Mouse (Mus musculus): ENCODE results near the gene Vmn2r84. TPM values are rescaled to one million over a fixed set of nuclear protein-coding genes. Genes with fewer than 3 reads are reported as not detected.
"Not testable (repeated sequence)": the region's sequence is repeated elsewhere in the genome, so short reads cannot be mapped to it uniquely, and the experiment has no call there.

Vmn2r84 gene
- polyA plus RNA-seq, 1 experiment from 2014 or later = 0.03 TPM

DNA sequence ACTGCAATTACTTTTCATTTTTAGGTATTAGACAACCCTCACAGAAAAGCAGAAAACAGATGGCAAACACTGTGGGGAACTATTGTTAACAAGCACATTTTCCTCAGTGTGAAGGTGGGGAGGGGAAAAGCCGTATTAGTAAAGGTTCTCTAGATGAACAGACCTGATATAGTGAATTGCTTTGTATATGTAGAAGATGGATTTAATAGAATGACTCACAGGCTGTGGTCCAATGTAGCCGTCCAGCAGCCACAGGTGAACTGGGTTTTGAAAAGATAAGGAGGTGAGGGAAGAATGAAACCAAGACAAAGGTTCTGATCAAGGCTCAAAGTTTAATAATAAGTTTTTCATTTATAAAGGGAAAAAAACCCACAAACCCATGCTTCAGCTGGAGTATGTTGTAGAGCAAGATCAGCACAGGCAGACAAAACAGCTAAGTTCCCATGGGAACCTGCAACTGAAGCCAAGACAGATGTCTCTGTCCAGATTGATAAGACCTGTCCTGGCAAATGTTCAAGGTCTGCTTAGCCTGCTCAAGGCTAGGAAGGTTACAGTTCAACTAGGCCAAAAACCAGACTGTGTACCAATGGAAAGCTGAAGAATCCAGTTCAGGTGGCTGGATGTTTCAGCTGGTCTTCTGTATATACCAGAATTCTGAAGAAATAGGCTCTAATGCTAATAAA lies 21.5 kb downstream of the Vmn2r84 start:
- Histone ChIP-seq H3K9ac (ENCODE audit: low read depth, low read length) (no peak overlapping the region), H3K36me3 (ENCODE audit: control insufficient read depth, insufficient read depth, low read length) (no peaks in the 10 kb centered on the region), H3K27ac (ENCODE audit: low read depth, low read length) (no peak overlapping the region), H3K9me3 (ENCODE audit: control insufficient read depth, low read length) (no peaks in the 10 kb centered on the region), H3K27me3 (replicated peaks; ENCODE audit: control insufficient read depth, insufficient read depth, low read length) (no peaks in the 10 kb centered on the region), H3K4me3 (ENCODE audit: low read length) (no peak overlapping the region), H3K4me2 (ENCODE audit: low read length) (no peak overlapping the region), H3K4me1 (ENCODE audit: control insufficient read depth, insufficient read depth, low read depth, low read length) (no peaks in the 10 kb centered on the region)
- WGBS = 86% methylated on average over 2 of the region's 2 CpGs
- no peak for ATAC-seq

GRCm38 (mm10) chr10:130371644-130372043 lies 22.5 kb downstream of the Vmn2r84 start:
- Histone ChIP-seq H3K27ac (ENCODE audit: low read depth, low read length) (no peak overlapping the region), H3K4me1 (ENCODE audit: control insufficient read depth, insufficient read depth, low read depth, low read length) (no peaks in the 10 kb centered on the region), H3K36me3 (ENCODE audit: control insufficient read depth, insufficient read depth, low read length) (no peaks in the 10 kb centered on the region), H3K4me3 (ENCODE audit: low read length) (no peak overlapping the region), H3K9ac (ENCODE audit: low read depth, low read length) (no peak overlapping the region), H3K9me3 (ENCODE audit: control insufficient read depth, low read length) (no peaks in the 10 kb centered on the region), H3K27me3 (replicated peaks; ENCODE audit: control insufficient read depth, insufficient read depth, low read length) (no peaks in the 10 kb centered on the region), H3K4me2 (ENCODE audit: low read length) (no peak overlapping the region)
- no peak for ATAC-seq
- 41% methylated on average over 1 of the region's 1 CpGs for WGBS

- Histone ChIP-seq H3K4me2 (ENCODE audit: low read length) (no peak overlapping the region), H3K27ac (ENCODE audit: low read depth, low read length) (no peak overlapping the region), H3K4me1 (ENCODE audit: control insufficient read depth, insufficient read depth, low read depth, low read length) (no peaks in the 10 kb centered on the region), H3K27me3 (replicated peaks; ENCODE audit: control insufficient read depth, insufficient read depth, low read length) (no peaks in the 10 kb centered on the region), H3K9ac (ENCODE audit: low read depth, low read length) (no peak overlapping the region), H3K36me3 (ENCODE audit: control insufficient read depth, insufficient read depth, low read length) (no peaks in the 10 kb centered on the region), H3K4me3 (ENCODE audit: low read length) (no peak overlapping the region), H3K9me3 (ENCODE audit: control insufficient read depth, low read length) (no peaks in the 10 kb centered on the region)
- ATAC-seq = no peak
- 88% methylated on average over 2 of the region's 2 CpGs for WGBS
Measured at GRCm38 (mm10) chr10:130370005-130370682, 24.0 kb downstream of the Vmn2r84 start.

- ATAC-seq = no peak
- Histone ChIP-seq H3K9me3 (ENCODE audit: control insufficient read depth, low read length) (no peaks in the 10 kb centered on the region), H3K4me2 (ENCODE audit: low read length) (no peak overlapping the region), H3K4me1 (ENCODE audit: control insufficient read depth, insufficient read depth, low read depth, low read length) (no peaks in the 10 kb centered on the region), H3K27me3 (replicated peaks; ENCODE audit: control insufficient read depth, insufficient read depth, low read length) (no peaks in the 10 kb centered on the region), H3K4me3 (ENCODE audit: low read length) (no peak overlapping the region), H3K36me3 (ENCODE audit: control insufficient read depth, insufficient read depth, low read length) (no peaks in the 10 kb centered on the region), H3K27ac (ENCODE audit: low read depth, low read length) (no peak overlapping the region), H3K9ac (ENCODE audit: low read depth, low read length) (no peak overlapping the region)
Measured at GRCm38 (mm10) chr10:130368384-130368783, 25.7 kb downstream of the Vmn2r84 start.

DNA sequence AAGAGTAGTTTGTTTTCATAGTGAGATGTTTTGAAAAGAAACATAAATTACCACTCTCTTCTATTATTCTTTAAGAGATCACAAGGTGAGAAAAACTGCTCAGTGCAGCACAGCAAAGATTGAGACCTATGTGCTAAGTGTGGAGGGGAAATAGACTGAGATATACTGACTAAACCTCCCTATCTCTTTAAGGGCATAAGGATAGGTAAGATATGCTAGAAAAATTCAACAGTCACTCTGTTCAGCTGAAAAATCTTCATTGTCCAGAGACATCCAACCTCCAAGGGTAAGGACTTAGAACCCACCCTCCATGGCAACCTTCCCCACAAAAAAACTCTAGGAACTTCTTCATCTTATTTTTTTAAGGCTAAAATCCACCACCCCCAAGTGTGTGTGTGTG lies 29.4 kb downstream of the Vmn2r84 start:
- H3K36me3 ChIP-seq (ENCODE audit: control insufficient read depth, insufficient read depth, low read length) = no peaks in the 10 kb centered on the region
- H3K27ac ChIP-seq (ENCODE audit: low read depth, low read length) = no peak overlapping the region
- no peak overlapping the region for H3K4me3 ChIP-seq (ENCODE audit: low read length)
- H3K9ac ChIP-seq (ENCODE audit: low read depth, low read length) = no peak overlapping the region
- H3K4me2 ChIP-seq (ENCODE audit: low read length) = no peak overlapping the region
- ATAC-seq = no peak
- H3K27me3 ChIP-seq (replicated peaks; ENCODE audit: control insufficient read depth, insufficient read depth, low read length) = no peaks in the 10 kb centered on the region
- H3K4me1 ChIP-seq (ENCODE audit: control insufficient read depth, insufficient read depth, low read depth, low read length) = no peaks in the 10 kb centered on the region
- H3K9me3 ChIP-seq (ENCODE audit: control insufficient read depth, low read length) = no peaks in the 10 kb centered on the region

DNA sequence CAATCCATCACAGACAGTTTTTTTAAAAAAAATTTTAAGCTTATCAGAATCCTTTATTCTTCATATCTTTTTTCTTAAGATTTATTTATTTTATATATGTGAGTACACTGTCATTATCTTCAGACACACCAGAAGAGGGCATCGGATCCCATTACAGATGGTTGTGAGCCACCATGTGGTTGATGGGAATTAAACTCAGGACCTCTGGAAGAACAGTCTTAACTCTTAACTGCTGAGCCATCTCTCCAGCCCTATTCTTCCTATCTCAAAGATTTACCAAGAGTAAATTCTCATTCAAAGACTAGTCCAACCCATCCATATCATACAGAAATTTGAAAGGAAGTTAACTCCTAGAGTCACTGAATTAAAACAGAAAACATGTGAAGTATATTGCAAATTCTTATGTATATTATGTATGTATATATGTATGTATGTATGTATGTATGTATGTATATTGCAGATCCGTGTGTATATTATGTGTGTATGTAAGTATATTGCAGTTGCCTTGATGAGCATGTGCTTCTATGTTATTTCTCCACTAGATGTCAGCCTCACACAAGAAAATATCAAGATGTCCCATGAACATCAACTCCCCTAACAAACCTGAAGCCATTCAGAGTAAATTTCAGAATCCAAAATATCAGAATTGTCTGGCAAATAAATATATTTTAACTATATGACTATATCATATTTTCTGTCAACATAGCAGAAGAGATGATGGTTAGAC lies 30.5 kb downstream of the Vmn2r84 start:
- no peak overlapping the region for H3K4me3 ChIP-seq (ENCODE audit: low read length)
- no peak overlapping the region for H3K9ac ChIP-seq (ENCODE audit: low read depth, low read length)
- H3K9me3 ChIP-seq (ENCODE audit: control insufficient read depth, low read length) = no peaks in the 10 kb centered on the region
- H3K36me3 ChIP-seq (ENCODE audit: control insufficient read depth, insufficient read depth, low read length) = no peaks in the 10 kb centered on the region
- no peak overlapping the region for H3K27ac ChIP-seq (ENCODE audit: low read depth, low read length)
- peak; percentile 85 for ATAC-seq
- no peaks in the 10 kb centered on the region for H3K4me1 ChIP-seq (ENCODE audit: control insufficient read depth, insufficient read depth, low read depth, low read length)
- 61% methylated on average over 2 of the region's 2 CpGs for WGBS
- H3K4me2 ChIP-seq (ENCODE audit: low read length) = no peak overlapping the region
- no peaks in the 10 kb centered on the region for H3K27me3 ChIP-seq (replicated peaks; ENCODE audit: control insufficient read depth, insufficient read depth, low read length)

DNA sequence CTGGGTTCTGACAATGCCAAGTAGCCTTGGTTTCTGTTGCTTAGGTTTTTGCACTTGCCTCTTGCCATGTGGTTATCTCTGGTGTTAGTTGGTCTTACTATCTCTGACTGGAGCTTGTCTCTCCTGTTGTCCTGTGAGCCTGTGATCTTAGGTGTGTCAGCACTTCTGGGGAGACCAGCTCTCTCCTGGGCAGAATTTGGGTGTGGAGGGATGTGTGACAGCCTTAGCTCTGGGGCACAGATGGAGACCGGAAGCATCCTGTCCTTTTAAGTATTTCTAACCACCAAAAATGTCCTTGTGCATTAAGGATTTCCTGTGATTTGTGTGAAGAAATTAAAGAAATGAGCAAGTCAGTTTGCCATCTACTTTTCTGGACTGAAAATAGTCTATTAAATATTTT lies 50.1 kb downstream of the Vmn2r84 start:
- Histone ChIP-seq H3K27me3 (replicated peaks; ENCODE audit: control insufficient read depth, insufficient read depth, low read length) (no peaks in the 10 kb centered on the region), H3K4me1 (ENCODE audit: control insufficient read depth, insufficient read depth, low read depth, low read length) (no peaks in the 10 kb centered on the region), H3K4me2 (ENCODE audit: low read length) (no peak overlapping the region), H3K9me3 (ENCODE audit: control insufficient read depth, low read length) (no peaks in the 10 kb centered on the region), H3K4me3 (ENCODE audit: low read length) (no peak overlapping the region), H3K36me3 (ENCODE audit: control insufficient read depth, insufficient read depth, low read length) (no peaks in the 10 kb centered on the region), H3K9ac (ENCODE audit: low read depth, low read length) (no peak overlapping the region), H3K27ac (ENCODE audit: low read depth, low read length) (no peak overlapping the region)
- ATAC-seq = no peak
- WGBS = 100% methylated on average over 1 of the region's 1 CpGs

- H3K27me3 ChIP-seq (replicated peaks; ENCODE audit: control insufficient read depth, insufficient read depth, low read length); H3K4me2 ChIP-seq (ENCODE audit: low read length); H3K4me3 ChIP-seq (ENCODE audit: low read length); ATAC-seq; H3K4me1 ChIP-seq (ENCODE audit: control insufficient read depth, insufficient read depth, low read depth, low read length); H3K9me3 ChIP-seq (ENCODE audit: control insufficient read depth, low read length); H3K9ac ChIP-seq (ENCODE audit: low read depth, low read length); H3K27ac ChIP-seq (ENCODE audit: low read depth, low read length); H3K36me3 ChIP-seq (ENCODE audit: control insufficient read depth, insufficient read depth, low read length): not testable (repeated sequence)
- 91% methylated on average over 4 of the region's 4 CpGs for WGBS
Measured at GRCm38 (mm10) chr10:130340050-130340449, 54.1 kb downstream of the Vmn2r84 start.

GRCm38 (mm10) chr10:130337581-130337980 lies 56.6 kb downstream of the Vmn2r84 start:
- 79% methylated on average over 2 of the region's 2 CpGs for WGBS
- Histone ChIP-seq H3K4me3 (ENCODE audit: low read length) (no peak overlapping the region), H3K4me1 (ENCODE audit: control insufficient read depth, insufficient read depth, low read depth, low read length) (no peaks in the 10 kb centered on the region), H3K27ac (ENCODE audit: low read depth, low read length) (no peak overlapping the region), H3K9ac (ENCODE audit: low read depth, low read length) (no peak overlapping the region), H3K36me3 (ENCODE audit: control insufficient read depth, insufficient read depth, low read length) (no peaks in the 10 kb centered on the region), H3K9me3 (ENCODE audit: control insufficient read depth, low read length) (no peaks in the 10 kb centered on the region), H3K27me3 (replicated peaks; ENCODE audit: control insufficient read depth, insufficient read depth, low read length) (no peaks in the 10 kb centered on the region), H3K4me2 (ENCODE audit: low read length) (no peak overlapping the region)
- no peak for ATAC-seq

Measured in hindbrain, embryonic 16.5 days (tissue).